Mouse (Mus musculus) limb, embryonic 15.5 days (tissue): ENCODE data around the gene Nhlrc3. TPM values are rescaled to one million over a fixed set of nuclear protein-coding genes. Genes with fewer than 3 reads are reported as not detected.
A peak's percentile ranks its signal among the peaks of the same experiment; 100 is the strongest.

Source experiments
- ATAC-seq: fragments of 200-750 bp; cut with Nextera tagmentation; 2 replicates; pipeline ENCODE4 v1.8.0; 2017; ENCODE audit warnings: low read depth, moderate TSS enrichment; ENCODE audit not compliant: insufficient number of reproducible peaks, low FRiP score, low TSS enrichment
- H3K27ac ChIP-seq: fragments of 300-500 bp; sonication (generic); 2 replicates; pipeline ENCODE4 v1.5.1; 2015; ENCODE audit warnings: moderate library complexity, mild to moderate bottlenecking, inconsistent platforms
- H3K27me3 ChIP-seq: fragments of 300-500 bp; sonication (generic); 2 replicates; pipeline ENCODE4 v1.6.1; 2015; ENCODE audit warnings: inconsistent platforms
- H3K36me3 ChIP-seq: fragments of 300-500 bp; sonication (generic); 2 replicates; pipeline ENCODE4 v1.6.1; 2015; ENCODE audit warnings: inconsistent platforms
- H3K4me1 ChIP-seq: fragments of 300-500 bp; sonication (generic); 2 replicates; pipeline ENCODE4 v1.6.1; 2015; ENCODE audit warnings: inconsistent platforms
- H3K4me2 ChIP-seq: fragments of 300-500 bp; sonication (generic); 2 replicates; pipeline ENCODE4 v1.6.1; 2015; ENCODE audit warnings: mild to moderate bottlenecking, inconsistent platforms
- H3K4me3 ChIP-seq: fragments of 300-500 bp; sonication (generic); 2 replicates; pipeline ENCODE4 v1.5.1; 2015; ENCODE audit warnings: mild to moderate bottlenecking, inconsistent platforms
- H3K9ac ChIP-seq: fragments of 300-500 bp; sonication (generic); 2 replicates; pipeline ENCODE4 v1.6.1; 2015; ENCODE audit warnings: inconsistent platforms
- H3K9me3 ChIP-seq: fragments of 300-500 bp; sonication (generic); 2 replicates; pipeline ENCODE4 v1.6.1; 2016; ENCODE audit warnings: inconsistent platforms
- WGBS: fragments of 180-500 bp; shearing (Covaris S2); methylation state at CpG from one replicate; pipeline ENCODE4 v1.1.7; 2015; 5-methylcytosine and 5-hydroxymethylcytosine counted together
- polyA plus RNA-seq: library from polyadenylated mRNA; unstranded; fragments of >200 nt; fragmentation: Nextera tagmentation; extraction: Ambion mirVana; gene quantifications from 2 replicates; pipeline ENCODE4 v1.2.1, GENCODE M21; 2015

Nhlrc3 gene
- polyA plus RNA-seq, 1 experiment from 2014 or later, result 9.3 TPM

GRCm38 (mm10) chr3:53472061-53472460 lies 8.9 kb upstream of the Nhlrc3 start:
- no peak for ATAC-seq
- 91% methylated on average over 5 of the region's 5 CpGs for WGBS
- Histone ChIP-seq H3K27ac (no peak overlapping the region), H3K4me2 (no peak overlapping the region), H3K9me3 (no peaks in the 10 kb centered on the region), H3K9ac (no peak overlapping the region), H3K4me1 (peaks cover 3% of the 10 kb centered on the region), H3K27me3 (no peaks in the 10 kb centered on the region), H3K36me3 (peaks cover 76% of the 10 kb centered on the region), H3K4me3 (no peak overlapping the region)

- no peak overlapping the region for H3K4me3 ChIP-seq
- ATAC-seq, result no peak
- 95% methylated on average over 5 of the region's 5 CpGs for WGBS
- no peaks in the 10 kb centered on the region for H3K9me3 ChIP-seq
- H3K27ac ChIP-seq, result no peak overlapping the region
- H3K4me2 ChIP-seq, result no peak overlapping the region
- no peaks in the 10 kb centered on the region for H3K27me3 ChIP-seq
- H3K36me3 ChIP-seq, result peaks cover 57% of the 10 kb centered on the region
- peaks cover 21% of the 10 kb centered on the region for H3K4me1 ChIP-seq
- H3K9ac ChIP-seq, result no peak overlapping the region
Measured at GRCm38 (mm10) chr3:53469650-53470049, 6.5 kb upstream of the Nhlrc3 start.

- H3K9ac ChIP-seq, result no peak overlapping the region
- H3K4me3 ChIP-seq, result no peak overlapping the region
- peaks cover 35% of the 10 kb centered on the region for H3K36me3 ChIP-seq
- 80% methylated on average over 4 of the region's 5 CpGs for WGBS
- H3K27ac ChIP-seq, result no peak overlapping the region
- no peak for ATAC-seq
- no peaks in the 10 kb centered on the region for H3K27me3 ChIP-seq
- H3K9me3 ChIP-seq, result no peaks in the 10 kb centered on the region
- peaks cover 25% of the 10 kb centered on the region for H3K4me1 ChIP-seq
- no peak overlapping the region for H3K4me2 ChIP-seq
Measured at GRCm38 (mm10) chr3:53467356-53467755, 4.2 kb upstream of the Nhlrc3 start.

GRCm38 (mm10) chr3:53466481-53466880 lies 3.3 kb upstream of the Nhlrc3 start:
- Histone ChIP-seq H3K9ac (no peak overlapping the region), H3K27ac (no peak overlapping the region), H3K4me1 (peaks cover 28% of the 10 kb centered on the region), H3K4me2 (no peak overlapping the region), H3K9me3 (no peaks in the 10 kb centered on the region), H3K27me3 (no peaks in the 10 kb centered on the region), H3K4me3 (no peak overlapping the region), H3K36me3 (peaks cover 28% of the 10 kb centered on the region)
- WGBS, result 74% methylated on average over 9 of the region's 9 CpGs
- no peak for ATAC-seq

- H3K4me1 ChIP-seq, result peaks cover 28% of the 10 kb centered on the region
- WGBS, result 30% methylated on average over 6 of the region's 6 CpGs
- peaks cover 24% of the 10 kb centered on the region for H3K36me3 ChIP-seq
- peak overlapping the region; percentile 63 for H3K4me2 ChIP-seq
- no peaks in the 10 kb centered on the region for H3K27me3 ChIP-seq
- H3K9ac ChIP-seq, result no peak overlapping the region
- H3K9me3 ChIP-seq, result no peaks in the 10 kb centered on the region
- H3K4me3 ChIP-seq, result peak overlapping the region; percentile 86
- ATAC-seq, result no peak
- no peak overlapping the region for H3K27ac ChIP-seq
Measured at GRCm38 (mm10) chr3:53465330-53465729, 2.2 kb upstream of the Nhlrc3 start.

- WGBS, result under 1% methylated on average over 20 of the region's 20 CpGs
- ATAC-seq, result no peak
- Histone ChIP-seq H3K27me3 (no peaks in the 10 kb centered on the region), H3K4me1 (peaks cover 28% of the 10 kb centered on the region), H3K9me3 (no peaks in the 10 kb centered on the region), H3K4me2 (peak overlapping the region; percentile 63), H3K9ac (peak overlapping the region; percentile 82), H3K36me3 (peaks cover 22% of the 10 kb centered on the region), H3K27ac (peak overlapping the region; percentile 89), H3K4me3 (peak overlapping the region; percentile 86)
Measured at GRCm38 (mm10) chr3:53464146-53464698, 1.1 kb upstream of the Nhlrc3 start.

- peak; percentile 30; the same call in 1 of the 2 replicates for ATAC-seq
- peak overlapping the region; percentile 86 for H3K4me3 ChIP-seq
- H3K27me3 ChIP-seq, result no peaks in the 10 kb centered on the region
- H3K4me2 ChIP-seq, result peak overlapping the region; percentile 63
- 0% methylated on average over 35 of the region's 35 CpGs for WGBS
- H3K9ac ChIP-seq, result peak overlapping the region; percentile 82
- H3K27ac ChIP-seq, result peak overlapping the region; percentile 89
- H3K36me3 ChIP-seq, result peaks cover 19% of the 10 kb centered on the region
- H3K4me1 ChIP-seq, result peaks cover 28% of the 10 kb centered on the region
- H3K9me3 ChIP-seq, result no peaks in the 10 kb centered on the region
Measured at GRCm38 (mm10) chr3:53463765-53464114, 608 bp upstream of the Nhlrc3 start.

GRCm38 (mm10) chr3:53462701-53463045 lies 459 bp downstream of the Nhlrc3 start:
- Histone ChIP-seq H3K4me2 (peak overlapping the region; percentile 64), H3K27me3 (no peaks in the 10 kb centered on the region), H3K36me3 (peaks cover 26% of the 10 kb centered on the region), H3K27ac (peak overlapping the region; percentile 89), H3K4me1 (peaks cover 26% of the 10 kb centered on the region), H3K9ac (peak overlapping the region; percentile 66), H3K9me3 (no peaks in the 10 kb centered on the region), H3K4me3 (peak overlapping the region; percentile 86)
- WGBS, result 1% methylated on average over 9 of the region's 9 CpGs
- no peak for ATAC-seq

- no peak overlapping the region for H3K4me2 ChIP-seq
- H3K36me3 ChIP-seq, result peaks cover 51% of the 10 kb centered on the region
- WGBS, result 79% methylated on average over 9 of the region's 9 CpGs
- ATAC-seq, result no peak
- no peaks in the 10 kb centered on the region for H3K27me3 ChIP-seq
- H3K27ac ChIP-seq, result no peak overlapping the region
- no peak overlapping the region for H3K9ac ChIP-seq
- H3K4me3 ChIP-seq, result no peak overlapping the region
- peaks cover 8% of the 10 kb centered on the region; the same call in 1 of the 2 replicates for H3K4me1 ChIP-seq
- no peaks in the 10 kb centered on the region for H3K9me3 ChIP-seq
Measured at GRCm38 (mm10) chr3:53460106-53460505, 3.0 kb downstream of the Nhlrc3 start.

- Histone ChIP-seq H3K9me3 (no peaks in the 10 kb centered on the region), H3K4me3 (no peak overlapping the region), H3K4me2 (no peak overlapping the region), H3K4me1 (peaks cover 7% of the 10 kb centered on the region; the same call in 1 of the 2 replicates), H3K9ac (no peak overlapping the region), H3K27me3 (no peaks in the 10 kb centered on the region), H3K27ac (no peak overlapping the region), H3K36me3 (peaks cover 70% of the 10 kb centered on the region)
- WGBS, result 56% methylated on average over 5 of the region's 5 CpGs
- no peak for ATAC-seq
Measured at GRCm38 (mm10) chr3:53457750-53458149, 5.4 kb downstream of the Nhlrc3 start.

GRCm38 (mm10) chr3:53454984-53455383 lies 8.1 kb downstream of the Nhlrc3 start:
- no peak overlapping the region for H3K9ac ChIP-seq
- H3K27me3 ChIP-seq, result no peaks in the 10 kb centered on the region
- H3K36me3 ChIP-seq, result peaks cover 88% of the 10 kb centered on the region
- ATAC-seq, result no peak
- H3K4me1 ChIP-seq, result no peaks in the 10 kb centered on the region
- no peak overlapping the region for H3K27ac ChIP-seq
- no peak overlapping the region for H3K4me2 ChIP-seq
- H3K9me3 ChIP-seq, result no peaks in the 10 kb centered on the region
- H3K4me3 ChIP-seq, result no peak overlapping the region
- 73% methylated on average over 7 of the region's 7 CpGs for WGBS

GRCm38 (mm10) chr3:53454561-53454960 lies 8.6 kb downstream of the Nhlrc3 start:
- H3K4me3 ChIP-seq, result no peak overlapping the region
- no peaks in the 10 kb centered on the region for H3K4me1 ChIP-seq
- H3K27me3 ChIP-seq, result no peaks in the 10 kb centered on the region
- peaks cover 88% of the 10 kb centered on the region for H3K36me3 ChIP-seq
- ATAC-seq, result no peak
- no peak overlapping the region for H3K27ac ChIP-seq
- H3K9ac ChIP-seq, result no peak overlapping the region
- no peak overlapping the region for H3K4me2 ChIP-seq
- H3K9me3 ChIP-seq, result no peaks in the 10 kb centered on the region
- 90% methylated on average over 6 of the region's 6 CpGs for WGBS

- H3K4me3 ChIP-seq, result no peak overlapping the region
- no peak for ATAC-seq
- H3K4me1 ChIP-seq, result no peaks in the 10 kb centered on the region
- H3K27me3 ChIP-seq, result no peaks in the 10 kb centered on the region
- no peak overlapping the region for H3K9ac ChIP-seq
- WGBS, result 88% methylated on average over 6 of the region's 6 CpGs
- peaks cover 88% of the 10 kb centered on the region for H3K36me3 ChIP-seq
- H3K4me2 ChIP-seq, result no peak overlapping the region
- H3K9me3 ChIP-seq, result no peaks in the 10 kb centered on the region
- no peak overlapping the region for H3K27ac ChIP-seq
Measured at GRCm38 (mm10) chr3:53454005-53454404, 9.1 kb downstream of the Nhlrc3 start.
